Mouse (Mus musculus): Measurements from ENCODE around the gene Cox4i2. TPM values are rescaled to one million over a fixed set of nuclear protein-coding genes. Genes with fewer than 3 reads are reported as not detected.

The Cox4i2 gene
- polyA plus RNA-seq (2014; fragmentation: Nextera tagmentation; extraction: Ambion mirVana): 3.5 and 4.6 TPM in 2 replicates

GRCm38 (mm10) chr2:152753944-152754711 is at the start of gene Cox4i2:
Cox4i2 (plus strand) TSS chr2:152754173.
- 3% methylated on average over 29 of the region's 30 CpGs for WGBS
- Histone ChIP-seq H3K36me3 (ENCODE audit: control insufficient read depth, insufficient read depth, low read length) (no peaks in the 10 kb centered on the region), H3K4me3 (ENCODE audit: low read depth, low read length) (no peak within 1 kb of the TSS; the same call in 1 of the 2 replicates), H3K27ac (ENCODE audit: low read depth, low read length) (no peak within 1 kb of the TSS), H3K9me3 (ENCODE audit: control insufficient read depth, low read length) (no peaks in the 10 kb centered on the region), H3K4me1 (ENCODE audit: control insufficient read depth, insufficient read depth, low read length) (peaks cover 9% of the 10 kb centered on the region), H3K4me2 (ENCODE audit: low read depth) (peak within 1 kb of the TSS; percentile 42), H3K9ac (ENCODE audit: low read length) (peak within 1 kb of the TSS; percentile 12; the same call in 1 of the 2 replicates), H3K27me3 (ENCODE audit: control insufficient read depth, insufficient read depth, low read length) (no peaks in the 10 kb centered on the region)
- no peak for ATAC-seq (ENCODE audit: insufficient read depth, low FRiP score, low TSS enrichment)
- no peak for DNase-seq (ENCODE audit: low spot score)

GRCm38 (mm10) chr2:152704256-152704605 is 49.7 kb upstream of the Cox4i2 start:
- H3K4me2 ChIP-seq (ENCODE audit: low read depth): no peak overlapping the region
- no peaks in the 10 kb centered on the region for H3K27me3 ChIP-seq (ENCODE audit: control insufficient read depth, insufficient read depth, low read length)
- peaks cover 32% of the 10 kb centered on the region for H3K36me3 ChIP-seq (ENCODE audit: control insufficient read depth, insufficient read depth, low read length)
- no peak for DNase-seq (ENCODE audit: low spot score)
- H3K4me3 ChIP-seq (ENCODE audit: low read depth, low read length): no peak overlapping the region
- peaks cover 19% of the 10 kb centered on the region for H3K4me1 ChIP-seq (ENCODE audit: control insufficient read depth, insufficient read depth, low read length)
- no peaks in the 10 kb centered on the region for H3K9me3 ChIP-seq (ENCODE audit: control insufficient read depth, low read length)
- no peak for ATAC-seq (ENCODE audit: insufficient read depth, low FRiP score, low TSS enrichment)
- WGBS: 81% methylated on average over 5 of the region's 5 CpGs
- H3K27ac ChIP-seq (ENCODE audit: low read depth, low read length): no peak overlapping the region
- H3K9ac ChIP-seq (ENCODE audit: low read length): no peak overlapping the region

DNA sequence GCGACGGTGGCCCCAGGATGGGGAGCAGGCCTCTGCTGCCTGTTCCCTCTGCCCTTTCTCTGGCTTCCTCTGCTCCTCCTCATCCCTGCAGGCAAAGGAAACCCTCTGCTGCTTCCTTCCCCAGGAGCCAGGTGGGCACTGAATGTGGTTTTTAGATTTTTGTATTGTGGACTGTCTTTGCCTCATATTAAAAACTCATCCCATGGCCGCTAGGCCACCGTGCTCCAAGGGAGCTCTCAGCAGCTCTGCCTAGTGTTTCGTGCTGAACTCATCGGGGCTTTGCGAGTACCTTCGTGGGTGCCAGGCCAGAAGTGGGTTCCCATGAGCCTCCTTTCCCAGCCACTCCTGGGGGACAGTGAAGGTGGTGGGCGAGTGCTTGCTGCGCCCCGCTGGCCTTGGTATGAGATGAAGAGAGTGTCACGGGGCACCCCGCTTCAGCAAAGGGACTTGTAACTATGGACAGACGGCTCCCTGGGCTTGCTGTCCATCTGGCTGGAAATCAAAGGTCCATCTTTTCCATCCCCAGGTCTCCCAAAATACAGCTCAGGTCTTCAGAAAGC is 49.1 kb upstream of the Cox4i2 start:
- no peak overlapping the region for H3K9ac ChIP-seq (ENCODE audit: low read length)
- no peak overlapping the region for H3K4me2 ChIP-seq (ENCODE audit: low read depth)
- H3K36me3 ChIP-seq (ENCODE audit: control insufficient read depth, insufficient read depth, low read length): peaks cover 31% of the 10 kb centered on the region
- DNase-seq (ENCODE audit: low spot score) (no peak), ATAC-seq (ENCODE audit: insufficient read depth, low FRiP score, low TSS enrichment) (no peak)
- H3K9me3 ChIP-seq (ENCODE audit: control insufficient read depth, low read length): no peaks in the 10 kb centered on the region
- no peak overlapping the region for H3K4me3 ChIP-seq (ENCODE audit: low read depth, low read length)
- H3K4me1 ChIP-seq (ENCODE audit: control insufficient read depth, insufficient read depth, low read length): peaks cover 19% of the 10 kb centered on the region
- 93% methylated on average over 14 of the region's 14 CpGs for WGBS
- 0 out of 2 replicates have a peak overlapping the region, but pooled peaks have one; percentile 29 for H3K27ac ChIP-seq (ENCODE audit: low read depth, low read length)
- H3K27me3 ChIP-seq (ENCODE audit: control insufficient read depth, insufficient read depth, low read length): no peaks in the 10 kb centered on the region

DNA sequence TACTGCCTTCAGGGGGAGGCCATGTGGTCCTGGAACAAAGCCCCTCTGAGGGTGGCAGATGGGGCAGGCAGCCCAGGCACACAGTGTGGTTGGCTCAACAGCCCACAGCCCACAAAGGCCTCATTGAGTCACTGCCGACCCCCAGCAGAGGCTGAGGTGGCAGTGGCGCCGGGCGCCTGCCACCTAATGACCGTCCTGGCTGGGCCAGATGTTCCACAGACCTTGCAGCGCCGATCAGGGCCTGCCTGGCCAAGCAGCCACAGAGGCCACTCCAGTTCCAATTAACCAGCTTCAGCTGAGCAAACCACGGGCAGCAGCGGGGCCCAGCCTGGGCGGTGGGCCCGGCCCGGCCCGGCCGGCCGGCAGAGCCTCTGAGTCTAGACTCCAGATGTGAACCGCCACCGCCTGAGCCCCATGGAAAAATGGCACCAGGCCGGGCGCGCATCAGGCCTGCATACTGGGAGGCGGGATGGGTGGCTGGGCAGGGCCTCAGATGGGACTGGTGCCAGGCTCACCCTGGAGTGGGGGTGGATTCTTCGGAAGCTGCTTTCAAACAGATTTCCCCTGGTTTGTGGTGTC is 47.9 kb upstream of the Cox4i2 start:
- Histone ChIP-seq H3K4me1 (ENCODE audit: control insufficient read depth, insufficient read depth, low read length) (peaks cover 19% of the 10 kb centered on the region), H3K4me2 (ENCODE audit: low read depth) (no peak overlapping the region), H3K9ac (ENCODE audit: low read length) (peak overlapping the region; percentile 28; the same call in 1 of the 2 replicates), H3K4me3 (ENCODE audit: low read depth, low read length) (no peak overlapping the region), H3K9me3 (ENCODE audit: control insufficient read depth, low read length) (no peaks in the 10 kb centered on the region), H3K36me3 (ENCODE audit: control insufficient read depth, insufficient read depth, low read length) (peaks cover 21% of the 10 kb centered on the region), H3K27ac (ENCODE audit: low read depth, low read length) (peak overlapping the region; percentile 78), H3K27me3 (ENCODE audit: control insufficient read depth, insufficient read depth, low read length) (no peaks in the 10 kb centered on the region)
- WGBS: 69% methylated on average over 22 of the region's 22 CpGs
- ATAC-seq (ENCODE audit: insufficient read depth, low FRiP score, low TSS enrichment) (0 out of 2 replicates have a peak, but pooled peaks have one; percentile 11), DNase-seq (ENCODE audit: low spot score) (peak; percentile 62)

- no peaks in the 10 kb centered on the region for H3K9me3 ChIP-seq (ENCODE audit: control insufficient read depth, low read length)
- no peaks in the 10 kb centered on the region for H3K27me3 ChIP-seq (ENCODE audit: control insufficient read depth, insufficient read depth, low read length)
- H3K9ac ChIP-seq (ENCODE audit: low read length): peak overlapping the region; percentile 64
- DNase-seq (ENCODE audit: low spot score) (no peak), ATAC-seq (ENCODE audit: insufficient read depth, low FRiP score, low TSS enrichment) (no peak)
- H3K27ac ChIP-seq (ENCODE audit: low read depth, low read length): peak overlapping the region; percentile 83
- 30% methylated on average over 6 of the region's 7 CpGs for WGBS
- H3K36me3 ChIP-seq (ENCODE audit: control insufficient read depth, insufficient read depth, low read length): peaks cover 11% of the 10 kb centered on the region
- peaks cover 19% of the 10 kb centered on the region for H3K4me1 ChIP-seq (ENCODE audit: control insufficient read depth, insufficient read depth, low read length)
- H3K4me2 ChIP-seq (ENCODE audit: low read depth): peak overlapping the region; percentile 60
- peak overlapping the region; percentile 30 for H3K4me3 ChIP-seq (ENCODE audit: low read depth, low read length)
These were observed 46.8 kb upstream of the Cox4i2 start for GRCm38 (mm10) chr2:152707186-152707585.

DNA sequence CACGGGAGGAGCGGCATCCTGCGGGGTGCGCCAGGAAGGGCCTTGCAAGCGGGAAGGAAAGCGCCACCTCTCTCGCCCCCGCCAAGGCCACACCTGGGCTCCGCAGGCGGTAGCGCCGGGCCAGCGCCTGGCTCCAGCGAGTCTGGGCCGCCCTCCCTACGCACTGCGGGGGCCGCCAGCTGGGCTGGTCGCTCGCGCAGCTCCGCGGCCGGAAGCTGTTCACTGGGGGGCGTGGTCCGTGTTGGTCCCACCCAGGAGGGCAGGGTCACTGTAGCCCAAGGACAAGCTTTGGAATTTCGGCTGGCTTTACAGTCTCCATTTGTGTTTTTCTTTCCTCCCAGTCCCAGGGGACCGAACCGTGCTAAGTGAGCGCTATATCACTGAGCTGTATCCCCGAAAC is 46.3 kb upstream of the Cox4i2 start:
- Histone ChIP-seq H3K4me3 (ENCODE audit: low read depth, low read length) (peak overlapping the region; percentile 30), H3K9me3 (ENCODE audit: control insufficient read depth, low read length) (no peaks in the 10 kb centered on the region), H3K4me1 (ENCODE audit: control insufficient read depth, insufficient read depth, low read length) (peaks cover 19% of the 10 kb centered on the region), H3K36me3 (ENCODE audit: control insufficient read depth, insufficient read depth, low read length) (peaks cover 10% of the 10 kb centered on the region), H3K4me2 (ENCODE audit: low read depth) (peak overlapping the region; percentile 60), H3K27ac (ENCODE audit: low read depth, low read length) (peak overlapping the region; percentile 83), H3K27me3 (ENCODE audit: control insufficient read depth, insufficient read depth, low read length) (no peaks in the 10 kb centered on the region), H3K9ac (ENCODE audit: low read length) (peak overlapping the region; percentile 64)
- peak; percentile 89 for ATAC-seq (ENCODE audit: insufficient read depth, low FRiP score, low TSS enrichment)
- WGBS: 1% methylated on average over 31 of the region's 31 CpGs
- peak; percentile 89 for DNase-seq (ENCODE audit: low spot score)

DNA sequence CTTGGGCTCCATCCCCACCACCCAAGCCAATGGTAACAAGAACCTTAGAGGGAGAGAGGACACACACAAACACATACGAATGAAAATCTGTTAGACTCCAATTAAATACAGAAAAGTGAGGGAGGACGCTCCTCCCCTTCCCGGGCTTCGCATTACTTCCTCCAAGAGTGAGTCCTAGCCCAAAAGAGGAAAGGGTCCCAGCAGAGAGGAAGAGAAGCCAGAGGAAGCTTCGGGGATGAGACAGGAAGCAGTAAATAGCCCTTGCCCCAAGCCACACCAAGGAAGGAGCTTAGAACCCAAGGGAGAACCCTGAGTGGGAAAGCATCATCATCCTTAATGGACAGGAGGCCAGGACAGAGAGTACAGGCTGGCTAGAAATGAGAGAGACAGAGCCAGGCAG is 44.9 kb upstream of the Cox4i2 start:
- H3K9me3 ChIP-seq (ENCODE audit: control insufficient read depth, low read length): no peaks in the 10 kb centered on the region
- no peak for DNase-seq (ENCODE audit: low spot score)
- no peak overlapping the region for H3K4me2 ChIP-seq (ENCODE audit: low read depth)
- no peak overlapping the region for H3K27ac ChIP-seq (ENCODE audit: low read depth, low read length)
- no peak overlapping the region for H3K9ac ChIP-seq (ENCODE audit: low read length)
- WGBS: 89% methylated on average over 5 of the region's 5 CpGs
- no peak for ATAC-seq (ENCODE audit: insufficient read depth, low FRiP score, low TSS enrichment)
- H3K27me3 ChIP-seq (ENCODE audit: control insufficient read depth, insufficient read depth, low read length): no peaks in the 10 kb centered on the region
- H3K36me3 ChIP-seq (ENCODE audit: control insufficient read depth, insufficient read depth, low read length): peaks cover 5% of the 10 kb centered on the region; the same call in 1 of the 2 replicates
- H3K4me3 ChIP-seq (ENCODE audit: low read depth, low read length): no peak overlapping the region
- peaks cover 19% of the 10 kb centered on the region for H3K4me1 ChIP-seq (ENCODE audit: control insufficient read depth, insufficient read depth, low read length)

DNA sequence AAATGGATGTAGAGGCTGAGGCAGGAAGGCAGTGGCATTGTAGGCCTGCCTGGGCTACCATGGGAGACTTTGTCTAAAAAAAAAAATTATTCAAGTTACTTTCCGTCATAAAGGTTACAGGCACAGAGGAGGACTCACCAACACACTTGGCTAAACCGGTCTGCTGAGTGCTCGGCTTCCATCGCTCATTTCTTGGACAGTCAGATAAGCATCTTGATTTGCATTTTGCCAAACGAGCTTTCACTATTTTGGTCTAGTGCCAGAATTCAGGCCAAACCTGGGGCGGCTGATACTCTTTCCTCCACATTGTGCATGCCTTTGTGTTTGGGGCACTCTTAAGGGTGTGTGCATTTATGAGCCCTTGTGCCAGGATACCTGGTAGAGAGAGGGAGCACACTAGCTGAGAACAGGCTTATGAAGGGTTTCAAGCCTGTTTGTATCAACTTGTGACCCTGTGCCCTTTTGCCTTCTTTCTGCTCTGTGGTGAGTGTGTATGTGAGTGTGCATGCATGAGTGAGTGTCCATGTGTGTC is 37.7 kb upstream of the Cox4i2 start:
- 89% methylated on average over 6 of the region's 6 CpGs for WGBS
- Histone ChIP-seq H3K9ac (ENCODE audit: low read length) (no peak overlapping the region), H3K27me3 (ENCODE audit: control insufficient read depth, insufficient read depth, low read length) (no peaks in the 10 kb centered on the region), H3K27ac (ENCODE audit: low read depth, low read length) (no peak overlapping the region), H3K4me2 (ENCODE audit: low read depth) (no peak overlapping the region), H3K4me1 (ENCODE audit: control insufficient read depth, insufficient read depth, low read length) (peaks cover 16% of the 10 kb centered on the region), H3K36me3 (ENCODE audit: control insufficient read depth, insufficient read depth, low read length) (no peaks in the 10 kb centered on the region), H3K9me3 (ENCODE audit: control insufficient read depth, low read length) (no peaks in the 10 kb centered on the region), H3K4me3 (ENCODE audit: low read depth, low read length) (no peak overlapping the region)
- no peak for ATAC-seq (ENCODE audit: insufficient read depth, low FRiP score, low TSS enrichment)
- no peak for DNase-seq (ENCODE audit: low spot score)

Data from neural tube, embryonic 11.5 days (tissue).